Mouse (Mus musculus) cerebellum, postnatal 36 days (tissue): ENCODE data around the gene Arhgef39.

Experiments
- DNase-seq, 2 experiments: peaks; one replicate each; pipeline ENCODE4 v3.0.0; 2021 to 2022; ENCODE audit warnings: mixed read lengths in 2 of 2

Arhgef39 gene

GRCm38 (mm10) chr4:43478906-43479832 lies 20.3 kb downstream of the Arhgef39 start:
- DNase-seq, result peak; percentile 43 to 49

- no peak for DNase-seq
These were observed 21.0 kb downstream of the Arhgef39 start for GRCm38 (mm10) chr4:43478534-43478858.

- DNase-seq, result peak; percentile 83 to 85
These were observed 21.5 kb downstream of the Arhgef39 start for GRCm38 (mm10) chr4:43477857-43478533.

GRCm38 (mm10) chr4:43476604-43477003 lies 22.9 kb downstream of the Arhgef39 start:
- DNase-seq, result no peak

- no peak for DNase-seq
These were observed 25.9 kb downstream of the Arhgef39 start for GRCm38 (mm10) chr4:43473636-43474035.

- no peak for DNase-seq
These were observed 29.2 kb downstream of the Arhgef39 start for GRCm38 (mm10) chr4:43470301-43470700.

- no peak for DNase-seq
These were observed 32.6 kb downstream of the Arhgef39 start for GRCm38 (mm10) chr4:43466872-43467271.

- no peak for DNase-seq
These were observed 33.6 kb downstream of the Arhgef39 start for GRCm38 (mm10) chr4:43465935-43466334.

GRCm38 (mm10) chr4:43463102-43463501 lies 36.4 kb downstream of the Arhgef39 start:
- DNase-seq, result no peak

- DNase-seq, result no peak
These were observed 42.4 kb downstream of the Arhgef39 start for GRCm38 (mm10) chr4:43457124-43457523.

GRCm38 (mm10) chr4:43456470-43456869 lies 43.0 kb downstream of the Arhgef39 start:
- DNase-seq, result no peak

GRCm38 (mm10) chr4:43454041-43454836 lies 45.3 kb downstream of the Arhgef39 start, which contains the start of gene Cd72:
Gene Cd72, minus strand, starts transcription at chr4:43454628.
- no peak for DNase-seq

GRCm38 (mm10) chr4:43453413-43453812 lies 46.1 kb downstream of the Arhgef39 start:
- DNase-seq, result no peak

GRCm38 (mm10) chr4:43452315-43452714 lies 47.2 kb downstream of the Arhgef39 start:
- DNase-seq, result no peak

- peak; percentile 47 to 50 for DNase-seq
These were observed 50.9 kb downstream of the Arhgef39 start for GRCm38 (mm10) chr4:43448554-43448953.

- no peak for DNase-seq
These were observed 52.2 kb downstream of the Arhgef39 start for GRCm38 (mm10) chr4:43447251-43447650.
